Mouse (Mus musculus): ENCODE data around the gene Plcb1. TPM values are rescaled to one million over a fixed set of nuclear protein-coding genes. Genes with fewer than 3 reads are reported as not detected.
A peak's percentile ranks its signal among the peaks of the same experiment; 100 is the strongest.

Gene Plcb1
- total RNA-seq, 1 experiment = 0.89 TPM

GRCm38 (mm10) chr2:135242662-135243316 is 456.9 kb downstream of the Plcb1 start:
- Histone ChIP-seq H3K36me3 (ENCODE audit: control insufficient read depth, insufficient read depth, low read length, poor library complexity, severe bottlenecking) (no peaks in the 10 kb centered on the region), H3K4me3 (ENCODE audit: insufficient read depth in 1 of 2, low read depth in 1 of 2, low read length in 2 of 2, poor library complexity in 1 of 2, severe bottlenecking in 1 of 2) (no peak overlapping the region), H3K4me1 (ENCODE audit: control insufficient read depth in 2 of 2, insufficient read depth in 2 of 2, low read length in 2 of 2, poor library complexity in 1 of 2) (no peaks in the 10 kb centered on the region), H3K27ac (ENCODE audit: insufficient read depth, low read depth, low read length, poor library complexity, severe bottlenecking) (no peak overlapping the region), H3K9ac (ENCODE audit: insufficient read depth, low read depth, low read length, poor library complexity, severe bottlenecking) (no peak overlapping the region), H3K9me3 (ENCODE audit: control insufficient read depth, insufficient read depth, low read depth, low read length) (no peaks in the 10 kb centered on the region)
- no peak for TF ChIP-seq ZC3H11A (IDR thresholded peaks at IDR 0.05; ENCODE audit: borderline replicate concordance, low read depth, low read length)
- no peak for DNase-seq (ENCODE audit: low read depth, low spot score)
- in situ Hi-C loops (cut with MboI; ENCODE audit: low sequenced_read_pairs in 2 of 2, unreplicated experiment in 2 of 2) = no loop called here

GRCm38 (mm10) chr2:135243764-135244163 is 457.9 kb downstream of the Plcb1 start:
- Histone ChIP-seq H3K4me3 (ENCODE audit: insufficient read depth in 1 of 2, low read depth in 1 of 2, low read length in 2 of 2, poor library complexity in 1 of 2, severe bottlenecking in 1 of 2) (no peak overlapping the region), H3K4me1 (ENCODE audit: control insufficient read depth in 2 of 2, insufficient read depth in 2 of 2, low read length in 2 of 2, poor library complexity in 1 of 2) (no peaks in the 10 kb centered on the region), H3K9ac (ENCODE audit: insufficient read depth, low read depth, low read length, poor library complexity, severe bottlenecking) (no peak overlapping the region), H3K36me3 (ENCODE audit: control insufficient read depth, insufficient read depth, low read length, poor library complexity, severe bottlenecking) (no peaks in the 10 kb centered on the region), H3K9me3 (ENCODE audit: control insufficient read depth, insufficient read depth, low read depth, low read length) (no peaks in the 10 kb centered on the region), H3K27ac (ENCODE audit: insufficient read depth, low read depth, low read length, poor library complexity, severe bottlenecking) (no peak overlapping the region)
- in situ Hi-C loops (cut with MboI; ENCODE audit: low sequenced_read_pairs in 2 of 2, unreplicated experiment in 2 of 2) = no loop called here
- TF ChIP-seq HCFC1 (IDR thresholded peaks at IDR 0.05; ENCODE audit: borderline replicate concordance, insufficient read depth, low read length) (no peak), ZNF384 (IDR thresholded peaks at IDR 0.05; ENCODE audit: low read depth, low read length) (no peak), MAFK (IDR thresholded peaks at IDR 0.05; ENCODE audit: insufficient read depth, low read depth, low read length) (no peak), CHD2 (IDR thresholded peaks at IDR 0.05; ENCODE audit: low read depth, low read length) (no peak), ZC3H11A (IDR thresholded peaks at IDR 0.05; ENCODE audit: borderline replicate concordance, low read depth, low read length) (no peak)
- no peak for DNase-seq (ENCODE audit: low read depth, low spot score)

- H3K4me3 ChIP-seq (ENCODE audit: insufficient read depth in 1 of 2, low read depth in 1 of 2, low read length in 2 of 2, poor library complexity in 1 of 2, severe bottlenecking in 1 of 2) = no peak overlapping the region
- H3K9ac ChIP-seq (ENCODE audit: insufficient read depth, low read depth, low read length, poor library complexity, severe bottlenecking) = no peak overlapping the region
- H3K36me3 ChIP-seq (ENCODE audit: control insufficient read depth, insufficient read depth, low read length, poor library complexity, severe bottlenecking) = no peaks in the 10 kb centered on the region
- no peak for DNase-seq (ENCODE audit: low read depth, low spot score)
- H3K27ac ChIP-seq (ENCODE audit: insufficient read depth, low read depth, low read length, poor library complexity, severe bottlenecking) = no peak overlapping the region
- no peak for TF ChIP-seq MAFK (IDR thresholded peaks at IDR 0.05; ENCODE audit: insufficient read depth, low read depth, low read length)
- no peaks in the 10 kb centered on the region for H3K4me1 ChIP-seq (ENCODE audit: control insufficient read depth in 2 of 2, insufficient read depth in 2 of 2, low read length in 2 of 2, poor library complexity in 1 of 2)
- no peaks in the 10 kb centered on the region for H3K9me3 ChIP-seq (ENCODE audit: control insufficient read depth, insufficient read depth, low read depth, low read length)
- in situ Hi-C loops (cut with MboI; ENCODE audit: low sequenced_read_pairs in 2 of 2, unreplicated experiment in 2 of 2) = no loop called here
Observed at GRCm38 (mm10) chr2:135249925-135250324, 464.1 kb downstream of the Plcb1 start.

GRCm38 (mm10) chr2:135251821-135252315 is 466.0 kb downstream of the Plcb1 start:
- peak; percentile 1 for DNase-seq (ENCODE audit: low read depth, low spot score)
- in situ Hi-C loops (cut with MboI; ENCODE audit: low sequenced_read_pairs in 2 of 2, unreplicated experiment in 2 of 2) = no loop called here
- Histone ChIP-seq H3K9ac (ENCODE audit: insufficient read depth, low read depth, low read length, poor library complexity, severe bottlenecking) (no peak overlapping the region), H3K9me3 (ENCODE audit: control insufficient read depth, insufficient read depth, low read depth, low read length) (no peaks in the 10 kb centered on the region), H3K27ac (ENCODE audit: insufficient read depth, low read depth, low read length, poor library complexity, severe bottlenecking) (no peak overlapping the region), H3K36me3 (ENCODE audit: control insufficient read depth, insufficient read depth, low read length, poor library complexity, severe bottlenecking) (no peaks in the 10 kb centered on the region), H3K4me1 (ENCODE audit: control insufficient read depth in 2 of 2, insufficient read depth in 2 of 2, low read length in 2 of 2, poor library complexity in 1 of 2) (no peaks in the 10 kb centered on the region), H3K4me3 (ENCODE audit: insufficient read depth in 1 of 2, low read depth in 1 of 2, low read length in 2 of 2, poor library complexity in 1 of 2, severe bottlenecking in 1 of 2) (no peak overlapping the region)
- no peak for TF ChIP-seq CHD2 (IDR thresholded peaks at IDR 0.05; ENCODE audit: low read depth, low read length)
- no peak for TF ChIP-seq ZC3H11A (IDR thresholded peaks at IDR 0.05; ENCODE audit: borderline replicate concordance, low read depth, low read length)
- TF ChIP-seq MAFK (IDR thresholded peaks at IDR 0.05; ENCODE audit: insufficient read depth, low read depth, low read length) = no peak
- TF ChIP-seq HCFC1 (IDR thresholded peaks at IDR 0.05; ENCODE audit: borderline replicate concordance, insufficient read depth, low read length) = no peak
- no peak for TF ChIP-seq ZNF384 (IDR thresholded peaks at IDR 0.05; ENCODE audit: low read depth, low read length)

GRCm38 (mm10) chr2:135259136-135259535 is 473.3 kb downstream of the Plcb1 start:
- in situ Hi-C loops (cut with MboI; ENCODE audit: low sequenced_read_pairs in 2 of 2, unreplicated experiment in 2 of 2) = no loop called here
- H3K4me1 ChIP-seq (ENCODE audit: control insufficient read depth in 2 of 2, insufficient read depth in 2 of 2, low read length in 2 of 2, poor library complexity in 1 of 2) = no peaks in the 10 kb centered on the region
- H3K9me3 ChIP-seq (ENCODE audit: control insufficient read depth, insufficient read depth, low read depth, low read length) = no peaks in the 10 kb centered on the region
- no peak overlapping the region for H3K9ac ChIP-seq (ENCODE audit: insufficient read depth, low read depth, low read length, poor library complexity, severe bottlenecking)
- no peaks in the 10 kb centered on the region for H3K36me3 ChIP-seq (ENCODE audit: control insufficient read depth, insufficient read depth, low read length, poor library complexity, severe bottlenecking)
- no peak for DNase-seq (ENCODE audit: low read depth, low spot score)
- H3K4me3 ChIP-seq (ENCODE audit: insufficient read depth in 1 of 2, low read depth in 1 of 2, low read length in 2 of 2, poor library complexity in 1 of 2, severe bottlenecking in 1 of 2) = no peak overlapping the region
- H3K27ac ChIP-seq (ENCODE audit: insufficient read depth, low read depth, low read length, poor library complexity, severe bottlenecking) = no peak overlapping the region
- TF ChIP-seq MAFK (IDR thresholded peaks at IDR 0.05; ENCODE audit: insufficient read depth, low read depth, low read length) (no peak), CHD2 (IDR thresholded peaks at IDR 0.05; ENCODE audit: low read depth, low read length) (no peak), HCFC1 (IDR thresholded peaks at IDR 0.05; ENCODE audit: borderline replicate concordance, insufficient read depth, low read length) (no peak), ZC3H11A (IDR thresholded peaks at IDR 0.05; ENCODE audit: borderline replicate concordance, low read depth, low read length) (no peak), ZNF384 (IDR thresholded peaks at IDR 0.05; ENCODE audit: low read depth, low read length) (no peak)
